Mouse (Mus musculus): Measurements from ENCODE around the gene Htr7. TPM values are rescaled to one million over a fixed set of nuclear protein-coding genes. Genes with fewer than 3 reads are reported as not detected.
A peak's percentile ranks its signal among the peaks of the same experiment; 100 is the strongest.

Gene Htr7
- 0.06 and 0.29 TPM in 2 replicates for polyA plus RNA-seq (2015; fragmentation: Nextera tagmentation; extraction: Ambion mirVana)

DNA sequence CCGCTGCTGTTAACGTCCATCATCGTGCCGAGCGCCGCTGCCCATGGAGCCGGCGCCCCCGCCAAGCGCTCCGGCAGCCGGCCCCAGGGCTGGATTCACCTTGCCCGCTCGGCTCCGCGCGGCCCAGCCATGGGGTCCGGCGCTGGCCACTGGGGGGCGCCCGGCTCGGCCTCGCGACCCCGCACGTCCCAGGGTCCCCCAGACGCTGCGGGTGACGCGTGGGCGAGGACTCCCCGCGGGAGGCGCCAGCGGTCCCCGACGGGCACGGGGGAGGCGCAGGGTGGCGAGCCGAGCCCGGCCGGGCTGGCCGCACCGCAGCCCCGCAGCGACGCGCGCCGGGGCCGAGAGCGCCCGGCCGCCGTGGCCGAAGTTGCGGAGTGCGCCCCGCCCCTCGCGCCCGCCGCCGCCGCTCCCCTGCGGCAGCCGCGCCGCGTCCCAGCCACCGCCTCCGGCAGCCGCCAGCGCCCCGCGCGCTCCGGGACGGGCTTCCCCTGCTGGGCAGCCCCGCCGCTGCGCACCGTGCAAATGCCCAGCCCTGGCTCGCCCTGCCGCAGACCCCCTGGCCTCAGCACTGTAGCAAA, at the start of gene Htr7:
TSS of gene Htr7 (minus strand) at position 277 of the 581 bp plus-strand sequence.
- WGBS: under 1% methylated on average over 57 of the region's 86 CpGs
- peak; percentile 86 for ATAC-seq (ENCODE audit: borderline replicate concordance, extremely low read depth, low FRiP score, low TSS enrichment)
- Histone ChIP-seq H3K27me3 (peaks cover 56% of the 10 kb centered on the region), H3K4me2 (peak within 1 kb of the TSS; percentile 96), H3K4me1 (peaks cover 9% of the 10 kb centered on the region), H3K36me3 (no peaks in the 10 kb centered on the region), H3K27ac (no peak within 1 kb of the TSS), H3K9me3 (no peaks in the 10 kb centered on the region), H3K4me3 (peak within 1 kb of the TSS; percentile 51), H3K9ac (0 out of 2 replicates have a peak within 1 kb of the TSS, but pooled peaks have one; percentile 13)

DNA sequence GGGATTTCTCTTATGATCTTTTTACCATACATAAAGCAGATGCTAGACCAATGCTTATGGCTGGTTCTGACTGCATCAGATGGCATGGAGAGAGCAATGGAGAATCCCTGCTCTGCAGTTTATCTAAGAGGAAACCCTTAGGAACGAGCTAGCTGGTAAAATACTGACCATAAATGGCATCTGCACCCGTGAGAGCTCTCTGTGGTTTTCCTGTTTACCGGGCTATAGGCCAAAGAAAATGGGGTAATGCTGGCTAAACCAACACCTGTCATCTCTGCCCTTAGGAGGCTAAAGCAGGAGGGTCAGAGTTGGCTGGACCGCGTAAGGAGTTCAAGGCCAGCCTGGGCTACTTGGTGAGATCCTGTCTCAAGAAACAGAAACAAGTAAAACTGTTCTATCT, 46.6 kb upstream of the Htr7 start:
- no peak for ATAC-seq (ENCODE audit: borderline replicate concordance, extremely low read depth, low FRiP score, low TSS enrichment)
- Histone ChIP-seq H3K4me2 (no peak overlapping the region), H3K9me3 (no peaks in the 10 kb centered on the region), H3K4me3 (no peak overlapping the region), H3K4me1 (no peaks in the 10 kb centered on the region), H3K27me3 (no peaks in the 10 kb centered on the region), H3K36me3 (peaks cover 37% of the 10 kb centered on the region), H3K9ac (no peak overlapping the region), H3K27ac (no peak overlapping the region)
- WGBS: 81% methylated on average over 5 of the region's 5 CpGs

DNA sequence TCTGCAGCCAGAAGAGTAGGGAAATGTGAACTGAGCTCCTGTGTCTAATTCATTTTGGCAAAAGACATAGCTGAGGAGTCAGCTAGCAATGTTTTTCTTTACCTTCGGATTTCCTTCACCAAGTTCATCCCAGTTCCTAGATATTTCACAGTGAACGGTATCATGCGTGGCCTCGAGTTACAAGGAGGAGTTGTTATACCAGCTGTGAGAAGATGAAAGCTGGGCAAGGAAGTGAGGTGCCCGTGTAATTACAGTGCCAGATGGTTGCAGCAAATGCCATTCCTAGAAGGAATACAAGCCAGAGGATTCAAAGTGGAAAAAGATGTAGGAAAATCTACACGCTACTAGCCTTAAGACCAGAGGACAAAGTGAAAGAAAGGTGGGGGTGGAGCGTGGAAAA, 41.6 kb upstream of the Htr7 start:
- 86% methylated on average over 7 of the region's 7 CpGs for WGBS
- no peaks in the 10 kb centered on the region for H3K9me3 ChIP-seq
- no peak overlapping the region for H3K4me2 ChIP-seq
- H3K4me1 ChIP-seq: no peaks in the 10 kb centered on the region
- H3K9ac ChIP-seq: no peak overlapping the region
- no peak for ATAC-seq (ENCODE audit: borderline replicate concordance, extremely low read depth, low FRiP score, low TSS enrichment)
- no peak overlapping the region for H3K27ac ChIP-seq
- no peak overlapping the region for H3K4me3 ChIP-seq
- H3K36me3 ChIP-seq: peaks cover 57% of the 10 kb centered on the region
- no peaks in the 10 kb centered on the region for H3K27me3 ChIP-seq

DNA sequence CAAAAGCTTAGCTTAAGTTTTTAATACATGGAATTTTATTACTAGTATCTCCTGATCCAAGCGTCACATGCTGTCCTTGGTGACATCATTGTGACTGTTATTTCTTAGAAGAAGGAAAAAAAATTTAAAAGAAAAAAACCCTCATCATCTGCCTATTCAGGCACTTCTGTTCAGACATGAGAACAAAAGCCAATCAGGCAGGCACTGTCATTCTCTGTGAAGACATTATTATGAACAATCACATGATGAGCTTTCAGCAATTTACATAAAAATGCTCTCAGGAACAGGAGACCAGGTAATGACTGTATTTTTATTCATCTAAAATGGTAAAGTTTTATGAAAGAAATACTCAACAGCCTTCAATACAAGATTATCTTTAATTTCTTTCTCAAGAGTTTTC, 41.0 kb upstream of the Htr7 start:
- Histone ChIP-seq H3K27ac (no peak overlapping the region), H3K36me3 (peaks cover 60% of the 10 kb centered on the region), H3K9ac (no peak overlapping the region), H3K27me3 (no peaks in the 10 kb centered on the region), H3K4me1 (no peaks in the 10 kb centered on the region), H3K4me2 (no peak overlapping the region), H3K4me3 (no peak overlapping the region), H3K9me3 (no peaks in the 10 kb centered on the region)
- WGBS: 92% methylated on average over 1 of the region's 1 CpGs
- no peak for ATAC-seq (ENCODE audit: borderline replicate concordance, extremely low read depth, low FRiP score, low TSS enrichment)

DNA sequence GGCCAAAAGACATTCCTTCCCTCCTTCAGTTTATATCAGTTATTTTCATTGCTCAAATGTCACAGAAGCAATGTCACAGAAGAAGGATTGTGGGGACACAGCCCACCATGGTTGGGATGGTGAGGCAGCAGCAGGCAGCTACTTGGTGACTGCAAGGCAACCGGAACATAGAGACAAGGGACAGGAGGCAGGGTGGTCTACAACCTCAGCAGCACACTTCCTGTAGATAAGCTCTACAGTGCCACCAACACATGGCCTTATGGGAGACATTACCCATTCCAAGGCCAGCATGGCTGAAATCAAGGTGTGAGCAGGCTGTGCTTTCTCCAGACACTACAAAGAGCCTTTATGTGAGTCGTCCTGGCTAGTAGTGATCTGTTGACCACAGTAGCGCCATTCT, 39.9 kb upstream of the Htr7 start:
- Histone ChIP-seq H3K4me3 (no peak overlapping the region), H3K27me3 (no peaks in the 10 kb centered on the region), H3K9me3 (no peaks in the 10 kb centered on the region), H3K4me2 (no peak overlapping the region), H3K36me3 (peaks cover 56% of the 10 kb centered on the region), H3K4me1 (no peaks in the 10 kb centered on the region), H3K27ac (no peak overlapping the region), H3K9ac (no peak overlapping the region)
- 80% methylated on average over 3 of the region's 3 CpGs for WGBS
- no peak for ATAC-seq (ENCODE audit: borderline replicate concordance, extremely low read depth, low FRiP score, low TSS enrichment)

DNA sequence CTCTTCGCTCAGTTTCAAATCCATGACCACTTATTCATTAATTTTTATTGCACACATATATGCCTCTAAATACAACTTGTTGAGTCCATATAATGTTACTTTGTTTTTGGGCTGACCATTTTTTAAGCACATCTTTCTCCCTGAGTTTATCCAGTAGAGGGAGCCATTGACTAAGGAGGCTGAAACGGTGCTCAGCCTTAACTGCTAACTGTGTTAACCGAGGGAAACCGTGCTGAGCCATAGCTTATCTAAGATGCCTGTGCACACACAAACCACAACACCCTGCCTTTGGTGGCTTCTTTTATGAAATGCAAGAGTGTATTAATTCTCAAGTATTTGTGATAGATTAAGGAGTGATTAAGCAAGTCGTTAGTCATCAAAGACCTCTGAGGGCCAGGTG, 33.5 kb upstream of the Htr7 start:
- no peak for ATAC-seq (ENCODE audit: borderline replicate concordance, extremely low read depth, low FRiP score, low TSS enrichment)
- WGBS: 40% methylated on average over 5 of the region's 5 CpGs
- Histone ChIP-seq H3K9me3 (no peaks in the 10 kb centered on the region), H3K27ac (no peak overlapping the region), H3K4me1 (no peaks in the 10 kb centered on the region), H3K36me3 (peaks cover 59% of the 10 kb centered on the region), H3K27me3 (no peaks in the 10 kb centered on the region), H3K4me2 (no peak overlapping the region), H3K9ac (no peak overlapping the region), H3K4me3 (no peak overlapping the region)

DNA sequence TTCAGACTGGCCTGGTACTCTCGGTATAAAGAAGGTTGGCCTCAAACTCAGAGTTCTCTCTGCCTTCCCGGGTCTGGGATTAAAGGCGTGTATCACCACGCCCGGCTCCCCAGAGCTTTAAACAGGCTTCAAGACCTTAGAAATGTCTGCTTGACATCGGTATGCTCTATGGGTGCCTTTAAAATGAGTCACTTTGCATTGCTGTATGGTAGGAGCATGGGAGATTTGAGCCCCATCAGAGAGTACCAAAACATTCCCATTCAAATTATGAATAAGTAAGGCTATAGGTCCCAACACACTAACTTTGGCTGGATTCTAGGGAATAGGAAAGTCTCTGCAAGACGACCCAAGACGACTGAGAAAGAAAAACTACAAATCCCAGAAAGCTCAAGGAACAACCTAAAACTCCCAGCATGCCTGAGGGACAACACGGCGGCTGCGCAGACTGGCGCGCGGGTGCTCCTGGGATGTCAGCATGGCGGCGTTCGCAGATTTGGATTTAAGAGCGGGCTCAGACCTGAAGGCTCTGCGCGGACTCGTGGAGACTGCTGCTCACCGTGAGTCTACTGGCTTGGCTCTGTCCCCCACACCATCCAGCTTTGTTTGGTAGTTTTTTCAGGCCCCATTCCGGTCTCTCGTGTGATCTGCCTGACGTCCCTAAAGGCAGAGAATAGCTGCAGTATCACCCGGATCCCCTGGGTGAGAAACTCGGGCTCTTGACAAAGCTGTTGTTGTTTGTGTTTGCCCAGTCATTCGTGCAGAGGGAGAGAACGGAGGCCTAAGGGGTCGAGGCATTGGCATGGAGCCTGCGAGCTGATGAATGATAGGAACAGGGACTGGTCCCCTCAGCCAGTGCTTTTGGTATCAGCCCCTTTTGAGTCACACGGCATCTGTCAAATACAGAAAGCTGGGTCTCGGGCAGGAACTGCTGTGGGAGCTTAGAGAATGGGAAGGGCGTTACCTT, 26.2 kb upstream of the Htr7 start, which contains the start of gene Rpp30:
TSS of gene Rpp30 (plus strand) at position 455 of the 964 bp plus-strand sequence.
- H3K4me1 ChIP-seq: peaks cover 8% of the 10 kb centered on the region
- H3K36me3 ChIP-seq: peaks cover 7% of the 10 kb centered on the region; the same call in 1 of the 2 replicates
- whole genome bisulfite sequencing: 2% methylated on average over 34 of the region's 34 CpGs
- H3K4me2 ChIP-seq: peak within 1 kb of the TSS; percentile 83
- no peaks in the 10 kb centered on the region for H3K27me3 ChIP-seq
- ATAC-seq (ENCODE audit: borderline replicate concordance, extremely low read depth, low FRiP score, low TSS enrichment): peak; percentile 95
- peak within 1 kb of the TSS; percentile 78 for H3K4me3 ChIP-seq
- H3K9me3 ChIP-seq: no peaks in the 10 kb centered on the region
- H3K27ac ChIP-seq: peak within 1 kb of the TSS; percentile 24
- H3K9ac ChIP-seq: peak within 1 kb of the TSS; percentile 65

DNA sequence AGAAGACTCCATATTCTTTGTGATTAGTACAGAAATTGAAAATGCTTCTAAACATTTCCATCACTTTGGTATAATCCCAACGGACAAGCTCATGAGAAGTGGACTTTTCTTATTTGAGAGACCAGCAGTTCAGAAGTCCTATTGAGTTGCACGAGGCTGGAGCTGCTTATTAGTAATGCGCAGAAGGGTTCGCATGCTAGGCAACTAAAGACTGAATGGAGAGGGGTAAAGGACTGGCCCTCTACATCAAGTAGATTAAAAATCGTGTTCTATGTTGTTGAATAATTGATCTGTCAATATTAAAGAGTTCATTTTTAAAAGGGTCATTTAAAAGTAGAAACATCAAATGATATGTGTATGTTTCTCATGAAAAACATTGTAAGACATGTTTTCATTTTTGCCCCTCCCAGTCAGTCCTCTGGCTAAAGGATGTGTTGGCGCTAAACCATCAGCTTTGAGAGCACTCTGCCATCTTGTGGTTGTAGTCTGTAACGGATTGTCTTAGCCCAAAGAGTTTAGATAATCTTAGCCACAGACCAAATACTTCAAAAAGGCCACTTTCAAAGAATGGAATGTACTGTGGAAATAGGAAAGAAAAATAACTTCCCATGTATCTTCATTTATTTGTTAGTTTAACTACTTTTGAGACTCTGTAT, 25.4 kb upstream of the Htr7 start:
- Histone ChIP-seq H3K9me3 (no peaks in the 10 kb centered on the region), H3K27me3 (no peaks in the 10 kb centered on the region), H3K4me2 (peak overlapping the region; percentile 83), H3K27ac (peak overlapping the region; percentile 24; the same call in 1 of the 2 replicates), H3K36me3 (no peaks in the 10 kb centered on the region), H3K4me1 (peaks cover 8% of the 10 kb centered on the region), H3K9ac (0 out of 2 replicates have a peak overlapping the region, but pooled peaks have one; percentile 17), H3K4me3 (peak overlapping the region; percentile 78)
- ATAC-seq (ENCODE audit: borderline replicate concordance, extremely low read depth, low FRiP score, low TSS enrichment): peak; percentile 68; the same call in 1 of the 2 replicates
- WGBS: 48% methylated on average over 7 of the region's 7 CpGs

DNA sequence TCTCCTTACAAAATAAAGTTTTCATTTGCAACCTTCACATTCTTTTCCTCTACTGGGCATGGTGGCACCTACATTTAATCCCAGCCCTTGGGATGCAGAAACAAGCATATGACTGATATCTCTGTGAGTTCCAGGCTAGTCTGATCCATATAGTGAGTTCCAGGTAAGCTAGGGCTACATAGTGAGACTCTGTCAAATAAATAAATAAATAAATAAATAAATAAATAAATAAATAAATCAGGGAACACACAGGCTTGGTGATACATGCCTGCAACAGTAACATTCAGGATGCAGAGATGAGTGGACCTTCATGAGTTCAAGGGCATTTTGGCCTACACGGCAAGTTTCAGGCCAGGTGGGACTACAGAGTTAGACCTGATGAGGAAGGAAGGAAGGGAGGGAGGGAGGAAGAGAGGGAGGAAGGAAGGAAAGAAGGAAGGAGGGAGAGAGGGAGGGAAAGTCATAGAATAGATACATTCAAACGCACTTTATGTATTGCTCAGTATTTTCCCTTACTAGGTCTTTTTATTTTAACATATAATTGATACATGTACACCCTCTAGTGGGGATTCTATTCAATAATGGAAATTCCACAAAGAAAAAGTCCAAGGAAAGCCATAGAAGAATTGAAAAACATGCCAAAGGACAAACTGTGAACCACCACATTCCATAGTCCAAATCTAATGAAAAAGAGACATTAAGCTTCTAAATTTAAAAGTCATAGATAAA, 5.7 kb upstream of the Htr7 start:
- ATAC-seq (ENCODE audit: borderline replicate concordance, extremely low read depth, low FRiP score, low TSS enrichment): no peak
- no peak overlapping the region for H3K4me2 ChIP-seq
- H3K36me3 ChIP-seq: no peaks in the 10 kb centered on the region
- no peak overlapping the region for H3K4me3 ChIP-seq
- H3K27ac ChIP-seq: no peak overlapping the region
- H3K9me3 ChIP-seq: no peaks in the 10 kb centered on the region
- H3K9ac ChIP-seq: no peak overlapping the region
- peaks cover 16% of the 10 kb centered on the region for H3K27me3 ChIP-seq
- WGBS: 59% methylated on average over 2 of the region's 2 CpGs
- no peaks in the 10 kb centered on the region for H3K4me1 ChIP-seq

DNA sequence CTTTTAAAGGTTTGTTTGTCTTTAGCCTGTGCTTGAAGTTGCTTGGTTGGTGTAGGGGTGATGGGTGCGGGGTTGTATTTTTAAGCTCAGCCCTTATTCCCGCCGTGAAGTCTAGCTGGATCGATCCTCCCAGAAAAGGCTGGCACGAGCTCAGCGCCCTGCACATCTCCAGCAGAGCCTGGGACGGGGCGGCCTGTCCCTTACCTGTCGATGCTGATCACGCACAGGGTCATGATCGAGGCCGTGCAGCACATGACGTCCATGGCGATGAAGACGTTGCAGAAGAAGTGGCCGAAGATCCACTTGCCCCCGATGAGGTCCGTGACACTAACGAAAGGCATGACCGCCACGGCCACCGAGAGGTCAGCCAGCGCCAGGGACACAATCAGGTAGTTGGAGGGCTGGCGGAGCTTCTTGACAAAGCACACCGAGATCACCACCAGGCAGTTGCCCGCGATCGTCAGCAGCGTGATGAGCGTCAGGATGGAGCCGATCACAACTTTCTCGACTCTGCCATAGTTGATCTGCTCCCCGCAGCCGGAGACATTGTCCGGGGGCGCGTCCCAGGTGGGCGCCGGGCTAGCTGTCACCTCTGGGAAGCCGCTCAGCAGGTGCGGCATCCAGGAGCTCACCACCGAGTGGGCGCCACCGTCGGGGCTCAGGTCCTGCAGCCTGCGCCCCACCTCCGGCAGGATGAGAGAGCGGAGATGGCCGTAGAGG, 645 bp downstream of the Htr7 start:
- H3K9ac ChIP-seq: 0 out of 2 replicates have a peak overlapping the region, but pooled peaks have one; percentile 13
- peak; percentile 46 for ATAC-seq (ENCODE audit: borderline replicate concordance, extremely low read depth, low FRiP score, low TSS enrichment)

DNA sequence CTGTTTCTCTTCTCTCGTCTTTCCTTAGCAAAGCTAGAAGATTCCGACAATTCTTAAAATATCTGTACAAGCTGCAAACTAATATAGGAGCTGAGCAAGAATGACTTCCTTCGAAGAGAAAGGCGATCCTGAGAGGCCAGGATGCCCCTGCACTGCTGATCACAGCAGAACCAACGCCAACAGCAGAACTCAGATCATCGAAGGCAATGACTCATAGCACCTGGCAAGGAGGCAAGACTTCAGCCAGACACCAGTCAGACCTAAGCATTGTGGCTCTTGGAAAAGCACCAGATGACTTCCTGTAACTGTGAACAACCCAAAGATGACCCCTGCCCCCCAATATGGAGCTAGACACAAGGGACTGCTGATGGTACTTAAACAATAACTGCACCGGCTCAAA, 11.3 kb downstream of the Htr7 start:
- ATAC-seq (ENCODE audit: borderline replicate concordance, extremely low read depth, low FRiP score, low TSS enrichment): no peak
- Histone ChIP-seq H3K27me3 (no peaks in the 10 kb centered on the region), H3K4me2 (no peak overlapping the region), H3K9me3 (no peaks in the 10 kb centered on the region), H3K4me3 (no peak overlapping the region), H3K27ac (no peak overlapping the region), H3K4me1 (no peaks in the 10 kb centered on the region), H3K9ac (no peak overlapping the region), H3K36me3 (no peaks in the 10 kb centered on the region)
- WGBS: 72% methylated on average over 7 of the region's 7 CpGs

More for the DNA sequence above, 645 bp downstream of the Htr7 start:
- H3K4me1 ChIP-seq: peaks cover 9% of the 10 kb centered on the region
- WGBS: 7% methylated on average over 49 of the region's 49 CpGs
- peak overlapping the region; percentile 96 for H3K4me2 ChIP-seq
- no peak overlapping the region for H3K27ac ChIP-seq
- no peaks in the 10 kb centered on the region for H3K9me3 ChIP-seq
- H3K27me3 ChIP-seq: peaks cover 56% of the 10 kb centered on the region
- no peaks in the 10 kb centered on the region for H3K36me3 ChIP-seq
- H3K4me3 ChIP-seq: peak overlapping the region; percentile 51
